Mouse (Mus musculus): ENCODE results near the gene 2510039O18Rik. TPM values are rescaled to one million over a fixed set of nuclear protein-coding genes. Genes with fewer than 3 reads are reported as not detected.

Gene 2510039O18Rik
- total RNA-seq (2021): 10 to 100 TPM; 17.9 to 21.4 TPM
- long read RNA-seq, experiment 1, transcript 2510039O18Rik-201 (3 exons, 2,731 nt): major isoform, 19 of 52 reads
- long read RNA-seq, experiment 1, partial matches to known transcripts: 33 of 52 reads
- long read RNA-seq, experiment 1, other reads (novel, unspliced or antisense): 0 of 52 reads
- long read RNA-seq, experiment 2, transcript 2510039O18Rik-201 (3 exons, 2,731 nt): major isoform, 17 of 47 reads
- long read RNA-seq, experiment 2, partial matches to known transcripts: 30 of 47 reads
- long read RNA-seq, experiment 2, other reads (novel, unspliced or antisense): 0 of 47 reads

DNA sequence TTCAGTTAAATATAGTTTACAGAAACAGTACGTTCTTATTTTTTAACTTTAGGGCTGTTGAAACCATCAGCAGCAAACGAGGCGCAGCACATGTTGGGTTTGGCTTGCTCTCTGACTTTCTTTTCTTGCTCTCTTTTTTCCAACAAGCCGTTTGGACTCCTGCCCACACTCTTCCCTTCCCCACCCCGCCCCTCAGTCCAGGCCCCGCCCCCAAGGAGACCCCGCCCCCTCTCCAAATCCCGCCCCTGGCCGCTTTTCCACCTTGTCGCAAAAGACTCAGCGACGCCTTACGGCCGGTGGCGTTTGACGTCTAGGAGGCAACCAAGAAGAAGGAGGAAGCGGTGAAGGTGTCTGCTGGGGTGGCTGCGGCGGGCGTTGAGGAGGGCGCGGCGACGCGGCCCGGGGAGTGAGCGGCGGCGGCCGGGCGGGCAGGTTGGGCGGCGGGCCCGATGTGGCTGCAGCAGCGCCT is at the start of gene 2510039O18Rik:
TSS of gene 2510039O18Rik (plus strand) at position 320 of the 469 bp plus-strand sequence.
- peak; percentile 70 to 81 for DNase-seq
- intact Hi-C loops (cut with DNase I): no loop called here

DNA sequence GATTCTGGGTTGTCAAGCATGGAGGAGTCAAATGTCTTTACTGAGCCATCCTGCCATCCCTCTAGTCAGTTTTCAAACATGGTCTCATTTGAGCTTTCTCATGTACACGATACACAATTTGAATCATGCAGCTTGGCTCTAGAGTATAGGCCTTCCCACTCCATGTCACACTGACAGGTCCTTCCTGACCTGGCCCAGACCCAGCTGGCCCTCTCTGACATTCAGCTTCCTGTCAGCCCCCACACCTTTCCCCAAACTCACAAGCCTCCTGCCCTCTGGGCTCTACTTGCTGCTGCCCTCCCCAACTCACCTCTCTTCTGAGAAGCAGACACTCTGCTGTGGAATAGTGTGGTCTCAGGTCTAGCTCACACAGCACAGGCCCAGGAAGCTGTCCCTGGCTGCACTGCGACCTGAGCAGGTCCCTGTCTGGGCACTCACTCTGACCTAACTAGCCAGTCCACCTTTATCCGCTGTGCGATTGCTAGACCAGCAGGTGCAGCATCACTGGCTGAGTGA is 44.8 kb upstream of the 2510039O18Rik start:
- DNase-seq: no peak
- intact Hi-C loops (cut with DNase I): no loop called here

DNA sequence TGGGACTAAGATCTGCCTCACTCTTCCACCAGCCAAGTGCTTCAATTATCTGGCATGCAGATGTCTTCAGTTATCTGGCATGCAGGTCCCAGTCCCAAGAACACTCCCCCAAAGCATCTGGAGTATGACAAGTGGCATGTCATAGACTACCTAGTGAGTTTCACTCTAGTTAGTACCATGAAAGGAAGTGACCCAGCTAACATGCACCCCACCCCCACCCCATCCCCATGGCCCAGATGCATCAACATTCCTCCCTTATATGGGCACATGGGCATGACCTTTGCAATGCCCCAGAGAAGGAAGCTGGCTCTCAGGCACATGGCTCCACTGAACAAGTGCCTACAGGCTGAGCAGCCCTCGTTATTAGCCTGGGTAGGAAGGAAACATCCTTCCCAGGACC is 44.3 kb upstream of the 2510039O18Rik start:
- no peak for DNase-seq
- intact Hi-C loops (cut with DNase I): no loop called here

DNA sequence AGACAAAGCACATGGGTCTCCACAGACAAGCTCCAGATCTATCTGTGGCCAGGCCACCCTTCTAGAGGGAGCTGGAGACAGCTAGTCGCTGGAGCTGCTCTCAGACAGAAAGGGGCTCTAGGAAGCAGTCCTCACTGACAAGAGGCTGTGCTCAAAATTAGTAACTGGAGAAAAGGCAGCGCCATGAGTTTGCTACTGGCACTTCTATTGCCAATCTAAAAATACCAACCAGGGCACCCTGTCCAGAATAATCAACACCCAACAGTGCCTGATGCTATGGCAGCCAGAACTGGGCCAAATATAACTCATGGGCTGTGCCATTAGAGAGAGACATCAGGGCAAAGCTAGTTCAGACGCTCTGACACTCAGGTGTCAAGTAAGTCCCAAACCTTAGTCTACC is 43.3 kb upstream of the 2510039O18Rik start:
- intact Hi-C loops (cut with DNase I): no loop called here
- DNase-seq: no peak

DNA sequence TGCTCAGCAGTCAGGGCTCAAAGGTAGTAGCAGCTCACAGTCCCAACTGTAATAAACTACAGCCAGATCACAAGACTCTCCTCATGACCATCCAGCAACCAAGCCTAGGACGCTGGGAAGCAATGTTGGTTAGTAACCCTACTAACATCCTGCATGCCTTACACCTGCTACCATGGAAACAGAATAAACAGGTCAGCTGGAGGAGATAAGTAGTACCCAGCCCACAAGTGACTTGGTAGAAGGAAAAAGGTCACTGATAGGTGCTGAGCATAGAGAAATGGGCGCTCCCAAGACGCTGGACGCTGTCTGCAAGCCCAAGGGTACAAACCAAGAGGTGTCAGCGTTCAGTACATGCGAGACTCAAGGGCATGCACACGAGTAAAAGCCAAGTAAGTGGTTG is 40.2 kb upstream of the 2510039O18Rik start:
- no peak for DNase-seq
- intact Hi-C loops (cut with DNase I): loop anchor here (5.0 kb wide), 1 partner anchor 37 kb away; the partner anchor contains the start of gene Plod1

DNA sequence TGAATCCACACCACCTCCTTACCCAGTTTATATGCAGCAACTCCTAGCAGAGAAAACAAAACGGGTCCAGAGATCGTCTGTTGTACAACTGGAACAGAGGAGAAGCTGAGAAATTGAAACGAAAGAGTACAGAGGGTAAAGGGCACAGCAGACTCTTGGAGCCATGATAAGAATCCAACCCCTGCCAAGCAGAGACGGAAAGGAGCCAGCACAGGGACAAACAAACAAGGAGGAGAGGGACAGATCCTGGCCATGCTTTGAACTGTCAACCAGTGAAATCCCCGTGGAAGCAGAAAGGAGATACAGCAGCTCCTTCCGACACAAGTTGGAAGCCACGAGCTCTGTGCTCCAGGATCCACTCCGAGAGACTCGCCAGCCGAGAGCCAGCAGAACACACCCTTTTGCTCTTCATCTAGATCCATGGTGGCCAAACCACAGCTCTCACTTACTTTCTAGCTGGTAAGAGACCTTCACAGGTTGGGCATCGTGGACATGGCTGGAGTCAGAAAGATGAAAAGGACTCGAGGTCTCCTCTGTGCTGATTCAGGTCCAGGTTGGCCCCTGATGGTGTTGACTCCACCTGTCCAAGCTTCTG is 37.7 kb upstream of the 2510039O18Rik start:
- intact Hi-C loops (cut with DNase I): loop anchor here (5.0 kb wide), 1 partner anchor 34 kb away; the partner anchor contains the start of gene Plod1
- no peak for DNase-seq

DNA sequence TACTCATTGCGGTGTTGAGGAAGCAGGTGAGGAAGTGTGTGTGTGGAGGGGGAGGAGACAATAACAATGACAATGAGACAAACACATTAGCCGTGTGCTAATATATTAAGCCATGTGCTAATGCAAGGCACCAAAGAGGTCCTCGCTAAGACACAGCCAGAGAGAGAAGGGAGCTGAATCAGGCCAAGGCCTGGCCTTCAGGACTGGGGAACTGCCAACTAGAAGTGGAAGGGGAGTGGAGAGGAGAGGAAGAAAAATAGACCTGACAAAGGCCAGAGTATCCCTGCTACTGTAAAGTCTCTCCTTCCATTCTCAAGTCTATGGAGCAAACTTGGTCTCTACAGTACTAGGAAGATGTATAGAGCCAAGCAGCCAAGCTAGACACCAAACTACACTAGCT is 37.1 kb upstream of the 2510039O18Rik start:
- no peak for DNase-seq
- intact Hi-C loops (cut with DNase I): loop anchor here (5.0 kb wide), 1 partner anchor 34 kb away; the partner anchor contains the start of gene Plod1

DNA sequence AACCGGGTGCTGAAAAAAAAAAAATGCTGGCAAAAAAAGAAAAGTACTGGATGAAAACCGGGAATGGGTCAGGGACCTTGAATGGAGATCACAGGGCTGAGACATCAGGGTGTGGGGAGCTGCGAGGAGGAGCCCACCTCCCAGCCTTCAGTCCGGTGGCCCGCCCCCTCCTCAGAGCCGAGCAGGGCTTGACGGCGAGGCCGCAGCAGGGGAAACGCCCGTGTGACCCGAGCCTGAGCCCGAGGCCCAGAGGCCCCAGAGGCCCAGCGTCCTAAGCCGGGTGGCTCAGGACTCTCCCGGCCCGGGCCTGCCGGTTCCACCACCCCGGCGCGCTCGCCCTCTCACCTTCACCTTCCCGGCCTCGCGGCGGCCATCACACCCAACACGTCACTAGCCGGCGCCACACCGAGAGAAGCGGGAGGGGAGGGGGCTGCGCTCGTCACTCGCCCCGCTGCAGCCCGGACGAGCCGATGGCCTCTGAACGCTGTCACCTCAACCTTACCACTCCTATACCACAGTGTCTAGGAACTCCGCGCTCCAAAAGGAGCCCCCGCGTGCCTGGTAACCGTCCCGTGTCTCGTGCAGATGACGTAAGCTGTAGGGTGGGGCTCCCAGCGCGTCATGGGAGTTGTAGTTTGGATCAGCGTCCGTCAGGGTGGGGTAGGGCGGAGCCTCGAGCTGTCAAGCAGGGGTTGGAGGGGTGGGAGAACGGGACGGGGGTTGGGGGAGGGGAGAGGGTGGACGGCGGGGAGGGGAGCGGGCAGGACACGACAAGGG is 36.2 kb upstream of the 2510039O18Rik start, which contains the start of gene Mfn2:
TSS of gene Mfn2 (minus strand) at position 392 of the 777 bp plus-strand sequence.
- DNase-seq: peak; percentile 86 to 91
- intact Hi-C loops (cut with DNase I): loop anchor here (5.0 kb wide), 1 partner anchor 33 kb away; the partner anchor contains the start of gene Plod1

DNA sequence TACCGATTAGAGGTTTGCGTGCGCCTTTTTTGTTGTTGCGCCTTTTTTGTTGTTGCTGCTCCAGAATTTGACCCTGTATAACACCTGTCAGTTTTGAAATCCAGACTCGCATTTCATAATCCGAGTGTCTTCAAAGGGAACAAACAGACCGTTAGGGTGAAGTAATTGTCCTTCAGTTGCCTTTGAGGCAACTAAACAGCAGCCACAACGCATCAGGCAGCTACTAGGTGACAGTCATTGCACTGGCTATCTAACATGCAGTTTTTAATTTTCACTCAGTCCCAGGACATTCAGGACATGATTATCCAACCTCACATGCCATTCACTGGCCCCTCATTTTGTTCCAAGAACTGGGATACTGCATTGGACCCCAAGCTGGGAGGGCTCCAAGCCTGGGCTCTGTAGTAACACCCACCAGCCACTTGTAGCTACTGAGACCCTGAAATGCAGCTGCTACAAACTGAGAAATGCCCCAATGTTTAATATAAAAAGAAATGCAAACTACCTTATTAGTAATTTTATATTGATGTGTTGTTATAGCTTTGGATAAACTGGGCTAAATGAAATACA is 35.5 kb upstream of the 2510039O18Rik start:
- no peak for DNase-seq
- intact Hi-C loops (cut with DNase I): no loop called here

DNA sequence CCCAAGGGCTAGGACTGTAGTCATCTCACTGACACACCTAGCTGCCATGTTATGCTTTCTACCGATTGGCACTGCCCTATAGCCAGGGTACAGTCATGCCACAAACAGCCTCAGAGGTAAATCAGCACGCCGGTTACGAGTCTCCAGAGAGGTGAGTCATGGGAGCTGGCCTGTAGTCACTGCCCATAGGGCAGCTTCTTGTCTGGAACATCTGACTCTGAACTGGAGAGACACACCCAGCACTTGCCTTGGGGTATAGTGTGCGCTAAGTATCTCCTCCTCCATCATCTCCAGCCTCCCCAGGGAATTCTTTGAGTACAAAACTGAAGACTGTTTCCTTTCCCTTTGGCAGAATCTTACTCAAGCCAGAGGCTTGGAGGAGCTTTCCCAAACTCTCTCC is 34.5 kb upstream of the 2510039O18Rik start:
- DNase-seq: no peak
- intact Hi-C loops (cut with DNase I): no loop called here

DNA sequence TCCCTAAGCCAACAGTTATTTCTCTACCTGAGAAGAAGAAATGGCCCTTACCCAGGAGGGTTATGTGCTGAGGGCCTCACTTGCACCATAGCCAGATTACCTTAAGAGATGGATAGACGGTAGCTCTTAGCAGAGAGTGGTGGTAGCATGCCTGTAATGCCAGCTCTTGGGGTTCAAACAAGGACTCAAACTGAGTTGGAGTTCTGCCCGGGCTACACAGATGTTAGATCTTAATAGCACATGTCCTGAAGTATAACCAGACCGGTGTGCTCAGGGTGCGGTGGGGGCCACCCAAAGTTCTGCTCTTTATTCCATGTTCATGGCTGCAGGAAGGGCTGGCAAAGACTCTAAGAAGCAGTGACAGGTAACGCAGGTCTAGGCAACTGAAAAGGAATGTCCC is 31.2 kb upstream of the 2510039O18Rik start:
- intact Hi-C loops (cut with DNase I): no loop called here

DNA sequence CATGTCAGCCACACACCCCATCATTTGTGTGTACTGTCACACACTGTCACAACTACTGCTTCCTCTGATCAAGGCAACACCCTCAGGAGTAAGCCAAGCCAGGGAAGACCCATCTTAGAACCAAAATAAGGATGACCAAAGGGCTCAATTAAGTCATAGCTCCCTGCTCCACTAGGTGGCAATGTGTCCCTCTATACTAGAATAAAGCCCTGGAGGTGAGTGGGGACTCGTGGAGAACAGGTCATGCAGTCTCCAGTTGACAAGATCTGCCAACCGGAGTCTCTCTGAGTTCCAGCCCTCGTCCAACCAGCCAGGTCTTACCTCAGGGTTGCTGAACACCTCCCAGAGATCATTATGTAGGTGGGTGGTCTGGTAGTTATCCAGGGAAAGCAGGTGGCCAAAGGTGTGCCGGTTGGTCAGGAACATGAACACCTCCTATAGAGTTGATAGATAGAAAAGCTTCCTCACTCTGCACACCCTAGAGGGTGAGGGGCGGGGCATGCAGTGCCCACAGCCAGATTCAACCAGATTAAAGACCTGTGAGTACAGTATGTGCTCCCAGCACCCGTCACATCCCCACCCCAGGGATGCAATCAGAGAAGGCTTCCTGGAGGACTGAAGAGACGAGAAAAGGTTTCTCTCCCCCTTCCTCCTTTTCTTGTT is 22.1 kb upstream of the 2510039O18Rik start:
- no peak for DNase-seq
- intact Hi-C loops (cut with DNase I): loop anchor here (5.0 kb wide), 1 partner anchor 46 kb away; no protein-coding TSS in a partner anchor

More for the DNA sequence above, 31.2 kb upstream of the 2510039O18Rik start:
- no peak for DNase-seq

DNA sequence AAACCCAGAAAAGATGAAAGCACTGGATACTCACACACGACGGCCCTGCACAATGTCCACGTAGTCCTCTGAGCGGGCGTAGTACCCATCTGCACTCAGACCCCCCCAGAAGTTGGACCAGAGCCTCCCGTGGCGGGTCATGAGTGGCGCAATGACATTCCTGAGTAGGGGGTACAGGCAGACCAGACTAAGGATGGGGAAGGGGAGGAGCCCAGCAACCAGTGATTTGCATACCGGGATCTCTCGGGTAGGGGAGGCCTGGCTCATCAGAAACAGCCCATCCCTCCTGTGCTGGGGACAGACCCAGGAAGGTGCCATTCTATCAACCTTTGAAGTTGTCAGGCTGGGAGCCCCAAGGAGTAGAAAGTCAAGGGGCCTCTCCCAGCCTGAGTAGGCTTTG is 19.7 kb upstream of the 2510039O18Rik start:
- intact Hi-C loops (cut with DNase I): no loop called here
- no peak for DNase-seq

DNA sequence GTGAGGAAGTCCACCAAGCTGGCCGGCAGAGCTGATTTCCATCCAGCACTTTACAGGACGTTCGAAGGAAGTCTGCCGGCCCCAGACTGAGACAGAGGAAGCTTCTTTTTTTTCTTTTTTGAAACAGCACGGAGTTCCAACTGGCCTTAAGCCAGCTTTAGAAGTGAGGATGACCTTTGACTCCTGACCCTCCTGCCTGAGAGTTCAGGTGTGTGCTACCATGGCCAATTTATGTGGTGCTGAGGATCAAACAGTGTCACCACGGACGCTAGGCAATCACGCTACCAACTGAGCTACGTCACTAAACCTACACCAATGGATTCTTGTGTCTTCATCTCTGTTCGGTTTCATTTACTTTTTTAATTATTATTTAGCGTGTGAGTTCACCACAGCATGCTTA is 18.4 kb upstream of the 2510039O18Rik start:
- intact Hi-C loops (cut with DNase I): no loop called here
- DNase-seq: no peak

DNA sequence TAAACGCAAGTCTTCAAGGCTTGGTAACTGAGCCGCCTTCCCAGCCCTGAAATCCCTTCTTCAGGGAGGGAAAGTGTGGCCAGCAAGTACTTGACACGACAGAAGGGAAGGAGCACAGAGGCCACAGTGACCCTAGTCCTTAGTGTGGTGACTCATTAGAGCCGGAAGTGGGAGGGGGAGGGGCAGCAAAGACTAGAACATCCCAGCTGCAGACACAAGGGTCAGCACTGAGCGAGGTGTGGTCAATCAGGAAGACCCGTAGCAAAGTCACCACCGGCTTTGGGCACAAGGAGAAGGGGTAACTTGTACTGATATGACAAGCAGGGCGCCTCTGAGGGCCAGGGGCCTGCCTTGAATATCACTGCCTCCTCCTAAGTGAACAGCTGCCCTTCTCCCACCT is 13.0 kb upstream of the 2510039O18Rik start:
- intact Hi-C loops (cut with DNase I): no loop called here
- peak in 1 of 2 experiments; percentile 45 for DNase-seq

DNA sequence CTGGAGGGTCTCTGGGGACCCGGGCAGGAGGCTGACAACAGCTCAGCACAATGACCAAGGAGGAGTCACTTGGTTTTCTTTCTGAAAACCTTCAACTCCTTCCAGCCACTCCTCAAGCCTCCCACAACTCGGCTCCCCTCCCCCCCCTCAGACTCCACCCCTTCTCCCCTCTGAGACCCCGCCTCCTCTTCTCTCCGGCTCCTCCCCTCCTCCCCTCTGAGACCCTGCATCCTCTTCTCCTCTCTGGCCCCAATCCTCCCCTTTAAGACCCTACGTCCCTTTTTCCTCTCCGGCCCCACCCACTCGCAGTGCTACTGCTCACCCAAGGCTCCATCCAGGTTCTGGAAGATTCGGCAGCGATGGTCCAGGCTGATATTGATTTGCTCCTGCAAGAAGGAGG is 12.6 kb upstream of the 2510039O18Rik start:
- intact Hi-C loops (cut with DNase I): no loop called here
- no peak for DNase-seq

DNA sequence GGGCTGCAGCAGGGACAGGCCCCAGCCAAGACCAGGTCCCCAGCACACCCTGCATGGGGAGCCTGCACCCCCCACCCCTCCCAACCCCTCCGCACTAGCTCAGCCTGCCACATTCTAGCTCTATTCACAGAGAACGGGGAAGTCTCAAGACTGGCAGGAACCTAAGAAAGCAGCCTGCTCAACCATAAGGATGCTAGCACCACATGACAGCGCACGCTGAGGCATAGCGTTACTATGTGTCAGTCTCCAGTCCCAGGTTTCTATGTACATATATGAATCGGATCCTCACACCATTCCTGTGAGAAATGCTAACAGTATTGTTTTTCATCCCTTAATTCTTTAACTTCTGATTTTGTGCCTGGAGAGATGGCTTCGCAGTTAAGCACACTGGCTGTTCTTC is 12.2 kb upstream of the 2510039O18Rik start:
- no peak for DNase-seq
- intact Hi-C loops (cut with DNase I): no loop called here

DNA sequence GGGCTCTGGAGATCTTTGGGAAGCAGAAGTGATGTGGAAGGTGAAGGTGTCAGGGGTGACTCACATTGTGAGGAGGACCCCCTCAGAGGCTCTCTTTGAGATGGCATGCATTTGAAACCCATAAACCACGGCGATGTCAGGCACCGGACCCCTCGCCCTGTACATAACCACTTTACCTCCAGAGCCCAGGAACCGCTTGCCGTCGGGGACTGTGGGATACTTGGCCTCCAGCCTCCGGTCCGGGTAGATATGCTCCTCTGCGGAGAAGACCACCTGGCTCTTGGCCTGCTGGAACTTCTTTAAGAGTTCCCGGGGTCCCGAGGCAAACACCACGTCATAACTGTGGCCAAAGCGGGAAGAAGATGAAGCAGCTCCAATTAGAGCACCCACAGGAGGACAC is 9.7 kb upstream of the 2510039O18Rik start:
- intact Hi-C loops (cut with DNase I): no loop called here
- DNase-seq: no peak

DNA sequence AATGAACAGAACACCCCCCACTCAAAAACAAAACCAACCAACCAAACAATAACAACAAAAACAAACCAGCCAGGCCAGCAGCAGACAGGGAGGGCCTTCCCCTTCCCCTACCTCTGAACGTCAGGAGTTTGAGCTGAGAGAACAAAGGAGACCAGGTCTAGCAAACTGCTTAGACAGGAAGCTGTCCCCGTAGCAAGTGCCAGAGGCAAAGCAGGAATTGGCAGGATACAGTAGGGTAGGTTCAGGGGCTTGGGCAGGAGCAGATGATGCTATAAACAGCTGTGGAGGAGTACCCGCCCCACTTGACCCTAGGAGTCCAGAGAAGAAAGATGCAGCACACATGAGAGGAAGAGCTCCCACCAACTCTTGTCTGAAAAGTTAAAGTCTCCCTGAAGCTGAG is 6.6 kb upstream of the 2510039O18Rik start:
- intact Hi-C loops (cut with DNase I): no loop called here
- no peak for DNase-seq

DNA sequence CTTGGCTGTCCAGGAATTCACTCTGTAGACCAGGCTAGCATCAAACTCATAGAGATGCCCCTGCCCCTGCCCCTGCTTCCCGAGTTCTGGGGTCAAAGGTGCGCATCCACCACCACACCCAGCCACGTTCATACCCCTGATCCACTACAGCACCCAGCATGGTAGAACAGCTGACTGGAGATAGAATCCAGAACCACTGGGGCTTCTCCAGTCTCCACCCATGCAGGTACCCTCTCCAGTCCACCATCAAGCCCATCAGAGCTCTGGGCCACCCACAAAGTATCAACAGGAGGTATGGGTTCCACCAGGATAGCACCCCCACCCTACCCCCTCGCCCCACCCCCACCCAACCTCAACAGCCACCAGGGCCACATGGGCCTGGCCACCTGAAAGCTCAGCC is 6.1 kb upstream of the 2510039O18Rik start:
- intact Hi-C loops (cut with DNase I): loop anchor here (5.0 kb wide), 1 partner anchor 32 kb away; the partner anchor contains the start of gene Mfn2
- no peak for DNase-seq
